Mouse (Mus musculus) midbrain, embryonic 14.5 days (tissue): ENCODE data around the gene Slc19a3. TPM values are rescaled to one million over a fixed set of nuclear protein-coding genes. Genes with fewer than 3 reads are reported as not detected.

ENCODE experiments used
- ATAC-seq: fragments of 200-750 bp; cut with Nextera tagmentation; 2 replicates; pipeline ENCODE4 v1.8.0; 2017; ENCODE audit warnings: moderate number of reproducible peaks, moderate library complexity; ENCODE audit not compliant: low FRiP score, low TSS enrichment
- DNase-seq: peaks from one replicate; pipeline ENCODE4 v3.0.0-alpha.2; 2015
- H3K27ac ChIP-seq: fragments of 300-500 bp; sonication (generic); replicated peaks from 2 replicates; pipeline ENCODE4 v1.5.1; 2014; ENCODE audit warnings: mild to moderate bottlenecking, low read depth, low read length, moderate library complexity
- H3K27me3 ChIP-seq: fragments of 300-500 bp; sonication (generic); 2 replicates; pipeline ENCODE4 v1.6.1; 2014; ENCODE audit warnings: low read length, control low read depth, mixed read lengths; ENCODE audit not compliant: control insufficient read depth, insufficient read depth
- H3K36me3 ChIP-seq: fragments of 300-500 bp; sonication (generic); 2 replicates; pipeline ENCODE4 v1.6.1; 2014; ENCODE audit warnings: low read length, control low read depth; ENCODE audit not compliant: control insufficient read depth, insufficient read depth
- H3K4me1 ChIP-seq: fragments of 300-500 bp; sonication (generic); 2 replicates; pipeline ENCODE4 v1.6.1; 2014; ENCODE audit warnings: mild to moderate bottlenecking, antibody characterized with exemption, low read length, control low read depth; ENCODE audit not compliant: control insufficient read depth, insufficient read depth
- H3K4me2 ChIP-seq: fragments of 300-500 bp; sonication (generic); 2 replicates; pipeline ENCODE4 v1.6.1; 2014; ENCODE audit warnings: mild to moderate bottlenecking, low read length, moderate library complexity
- H3K4me3 ChIP-seq: fragments of 300-500 bp; sonication (generic); replicated peaks from 2 replicates; pipeline ENCODE4 v1.5.1; 2014; ENCODE audit warnings: low read depth, low read length
- H3K9ac ChIP-seq: fragments of 300-500 bp; sonication (generic); replicated peaks from 2 replicates; pipeline ENCODE4 v1.6.1; 2014; ENCODE audit warnings: mild to moderate bottlenecking, low read length, moderate library complexity
- H3K9me3 ChIP-seq: fragments of 300-500 bp; sonication (generic); 2 replicates; pipeline ENCODE4 v1.6.1; 2016; ENCODE audit warnings: low read length, control low read depth, mixed read lengths; ENCODE audit not compliant: control insufficient read depth
- WGBS: fragments of 180-500 bp; shearing (Covaris S2); extraction: QIAGEN DNeasy Blood & Tissue Kit; methylation state at CpG from one replicate; pipeline ENCODE4 v1.1.7; 2014; 5-methylcytosine and 5-hydroxymethylcytosine counted together
- polyA plus RNA-seq: library from polyadenylated mRNA; unstranded; fragments of >200 nt; fragmentation: Nextera tagmentation; extraction: Ambion mirVana; gene quantifications from 2 replicates; pipeline ENCODE4 v1.2.1, GENCODE M21; 2014

Slc19a3 gene
- polyA plus RNA-seq, 1 experiment from 2014 or later, result 0.79 TPM

GRCm38 (mm10) chr1:82993947-82994346 lies 44.3 kb downstream of the Slc19a3 start:
- no peak for ATAC-seq

GRCm38 (mm10) chr1:82992093-82992492 lies 46.2 kb downstream of the Slc19a3 start:
- 89% methylated on average over 6 of the region's 6 CpGs for WGBS
- H3K4me1 ChIP-seq, result no peaks in the 10 kb centered on the region
- no peaks in the 10 kb centered on the region for H3K27me3 ChIP-seq
- H3K4me3 ChIP-seq, result no peak overlapping the region
- H3K27ac ChIP-seq, result no peak overlapping the region
- no peak overlapping the region for H3K9ac ChIP-seq
- ATAC-seq, result no peak
- H3K4me2 ChIP-seq, result no peak overlapping the region
- DNase-seq, result no peak
- H3K9me3 ChIP-seq, result no peaks in the 10 kb centered on the region
- H3K36me3 ChIP-seq, result no peaks in the 10 kb centered on the region

More at GRCm38 (mm10) chr1:82993947-82994346, 44.3 kb downstream of the Slc19a3 start:
- H3K9ac ChIP-seq, result no peak overlapping the region
- no peaks in the 10 kb centered on the region for H3K9me3 ChIP-seq
- H3K27me3 ChIP-seq, result no peaks in the 10 kb centered on the region
- WGBS, result 86% methylated on average over 3 of the region's 3 CpGs
- DNase-seq, result no peak
- no peak overlapping the region for H3K4me3 ChIP-seq
- no peaks in the 10 kb centered on the region for H3K4me1 ChIP-seq
- H3K4me2 ChIP-seq, result no peak overlapping the region
- H3K27ac ChIP-seq, result no peak overlapping the region
- H3K36me3 ChIP-seq, result no peaks in the 10 kb centered on the region

DNA sequence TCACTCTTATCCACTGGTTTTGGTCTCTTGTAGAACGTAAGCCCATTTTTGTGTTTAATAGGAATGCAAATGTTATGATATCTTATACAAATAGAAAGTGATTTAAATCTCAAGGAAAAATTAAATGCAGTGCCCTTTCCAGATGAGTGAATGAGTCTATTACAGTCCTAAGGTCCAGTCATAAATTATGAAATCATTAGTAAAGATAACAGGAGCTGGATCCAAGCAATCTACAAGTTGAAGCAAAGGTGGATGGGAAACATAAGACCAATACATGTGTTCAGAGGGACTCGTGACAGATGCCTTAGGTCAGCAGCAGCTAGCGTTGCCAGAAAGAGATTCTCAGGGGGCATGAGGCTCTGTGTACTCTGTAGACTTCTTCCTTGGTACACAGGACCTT lies 46.7 kb downstream of the Slc19a3 start:
- WGBS, result 84% methylated on average over 3 of the region's 3 CpGs
- Histone ChIP-seq H3K9ac (no peak overlapping the region), H3K36me3 (no peaks in the 10 kb centered on the region), H3K4me2 (no peak overlapping the region), H3K27ac (no peak overlapping the region), H3K27me3 (no peaks in the 10 kb centered on the region), H3K4me1 (no peaks in the 10 kb centered on the region), H3K4me3 (no peak overlapping the region), H3K9me3 (no peaks in the 10 kb centered on the region)
- ATAC-seq (no peak), DNase-seq (no peak)

- no peak overlapping the region for H3K27ac ChIP-seq
- H3K4me3 ChIP-seq, result no peak overlapping the region
- no peak for ATAC-seq
- WGBS, result 73% methylated on average over 4 of the region's 4 CpGs
- H3K4me1 ChIP-seq, result no peaks in the 10 kb centered on the region
- no peak overlapping the region for H3K9ac ChIP-seq
- H3K9me3 ChIP-seq, result no peaks in the 10 kb centered on the region
- no peaks in the 10 kb centered on the region for H3K36me3 ChIP-seq
- no peak for DNase-seq
- no peak overlapping the region for H3K4me2 ChIP-seq
- H3K27me3 ChIP-seq, result no peaks in the 10 kb centered on the region
Observed at GRCm38 (mm10) chr1:82991062-82991461, 47.2 kb downstream of the Slc19a3 start.

DNA sequence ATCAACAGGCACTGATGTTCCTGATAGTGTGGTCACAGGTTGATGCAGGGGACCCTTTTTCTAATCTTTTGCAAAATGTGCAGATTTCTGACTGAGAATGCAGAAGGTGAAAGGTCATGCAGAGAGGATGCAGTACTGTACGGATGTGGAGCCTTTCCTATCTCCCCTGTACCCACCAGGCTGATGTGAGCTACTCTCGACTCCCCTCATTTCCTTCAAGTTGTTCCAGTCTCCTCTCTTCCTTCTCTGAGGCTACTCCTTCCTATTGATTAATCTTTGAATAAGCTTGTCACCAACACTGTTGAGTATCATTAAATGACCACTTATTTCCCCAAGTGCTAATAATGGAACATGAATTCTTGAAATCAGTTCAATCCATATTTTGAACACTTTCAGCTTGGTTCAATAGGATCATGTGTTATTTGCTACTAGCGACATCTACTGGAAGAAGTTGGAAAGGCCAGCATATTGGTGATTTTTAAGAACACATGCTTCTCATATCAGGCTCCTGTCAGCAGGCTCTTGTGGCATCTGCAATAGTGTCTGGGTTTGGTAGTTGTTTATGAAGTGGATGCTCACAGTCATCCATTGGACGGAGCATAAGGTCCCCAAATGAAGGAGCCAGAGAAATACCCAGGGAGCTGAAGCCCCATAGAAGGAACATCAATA lies 50.6 kb downstream of the Slc19a3 start:
- no peak overlapping the region for H3K4me2 ChIP-seq
- 36% methylated on average over 4 of the region's 4 CpGs for WGBS
- no peaks in the 10 kb centered on the region for H3K36me3 ChIP-seq
- H3K9me3 ChIP-seq, result no peaks in the 10 kb centered on the region
- H3K4me1 ChIP-seq, result no peaks in the 10 kb centered on the region
- ATAC-seq, result no peak
- H3K9ac ChIP-seq, result no peak overlapping the region
- no peaks in the 10 kb centered on the region for H3K27me3 ChIP-seq
- peak; percentile 89 for DNase-seq
- H3K27ac ChIP-seq, result no peak overlapping the region
- H3K4me3 ChIP-seq, result no peak overlapping the region

DNA sequence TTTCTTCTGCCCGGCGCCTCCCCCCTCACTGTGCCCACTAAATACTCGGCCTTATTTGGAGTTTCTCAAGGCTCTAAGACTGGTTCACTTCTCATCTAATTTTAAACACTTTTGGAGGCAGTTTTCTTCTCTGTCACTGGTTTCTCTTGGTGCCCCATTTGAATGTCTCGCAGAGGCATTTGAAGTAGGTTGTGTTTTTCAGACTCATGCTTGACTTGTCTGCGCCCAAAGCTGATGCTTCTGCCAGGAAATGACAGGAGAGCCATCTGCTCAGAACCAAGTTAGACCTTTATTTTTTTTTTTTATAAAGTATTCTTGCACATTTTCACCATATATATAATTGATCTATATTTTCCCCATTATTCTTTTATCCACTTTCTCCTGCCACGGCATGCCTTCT lies 51.5 kb downstream of the Slc19a3 start:
- Histone ChIP-seq H3K9ac (no peak overlapping the region), H3K4me1 (no peaks in the 10 kb centered on the region), H3K9me3 (no peaks in the 10 kb centered on the region), H3K27ac (no peak overlapping the region), H3K4me2 (no peak overlapping the region), H3K4me3 (no peak overlapping the region), H3K27me3 (no peaks in the 10 kb centered on the region), H3K36me3 (no peaks in the 10 kb centered on the region)
- ATAC-seq (no peak), DNase-seq (no peak)
- 94% methylated on average over 6 of the region's 6 CpGs for WGBS

DNA sequence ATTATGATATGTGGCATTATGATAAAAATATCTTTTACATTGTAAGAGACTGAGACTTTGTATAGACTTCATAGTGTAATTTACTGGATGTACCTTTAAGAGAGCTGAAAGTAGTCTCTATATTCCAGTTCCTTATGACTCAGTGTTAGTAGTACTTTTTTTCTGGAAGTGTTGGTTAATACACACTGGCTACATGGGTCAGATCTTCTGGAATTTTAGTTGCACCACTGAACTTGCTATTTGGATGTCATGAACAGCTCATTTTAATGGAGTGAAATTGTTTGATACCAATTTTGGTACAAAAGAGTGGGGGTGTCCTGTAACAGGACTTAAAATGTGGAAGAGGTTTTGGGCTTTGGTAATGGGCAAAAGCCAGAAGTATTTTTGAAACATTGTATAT lies 60.4 kb downstream of the Slc19a3 start:
- DNase-seq (no peak), ATAC-seq (no peak)
- Histone ChIP-seq H3K9ac (no peak overlapping the region), H3K4me1 (no peaks in the 10 kb centered on the region), H3K36me3 (no peaks in the 10 kb centered on the region), H3K27ac (no peak overlapping the region), H3K4me2 (no peak overlapping the region), H3K4me3 (no peak overlapping the region), H3K9me3 (no peaks in the 10 kb centered on the region), H3K27me3 (no peaks in the 10 kb centered on the region)

- no peak for ATAC-seq
Observed at GRCm38 (mm10) chr1:82975750-82976149, 62.5 kb downstream of the Slc19a3 start.

GRCm38 (mm10) chr1:82974342-82974741 lies 63.9 kb downstream of the Slc19a3 start:
- Histone ChIP-seq H3K27me3 (no peaks in the 10 kb centered on the region), H3K9me3 (no peaks in the 10 kb centered on the region), H3K9ac (no peak overlapping the region), H3K4me3 (no peak overlapping the region), H3K4me2 (no peak overlapping the region), H3K4me1 (no peaks in the 10 kb centered on the region), H3K27ac (no peak overlapping the region), H3K36me3 (no peaks in the 10 kb centered on the region)
- ATAC-seq, result no peak
- DNase-seq, result no peak
- WGBS, result 95% methylated on average over 9 of the region's 9 CpGs

More at GRCm38 (mm10) chr1:82975750-82976149, 62.5 kb downstream of the Slc19a3 start:
- no peaks in the 10 kb centered on the region for H3K36me3 ChIP-seq
- H3K27ac ChIP-seq, result no peak overlapping the region
- WGBS, result 93% methylated on average over 5 of the region's 5 CpGs
- no peak overlapping the region for H3K9ac ChIP-seq
- H3K9me3 ChIP-seq, result no peaks in the 10 kb centered on the region
- H3K4me2 ChIP-seq, result no peak overlapping the region
- no peaks in the 10 kb centered on the region for H3K4me1 ChIP-seq
- DNase-seq, result no peak
- no peaks in the 10 kb centered on the region for H3K27me3 ChIP-seq
- H3K4me3 ChIP-seq, result no peak overlapping the region
